Mouse (Mus musculus) embryonic fibroblast, embryonic 13.5 days (primary cell): Measurements from ENCODE around the gene Kif24.

Experiments used
- CTCF ChIP-seq: IDR thresholded peaks from 2 replicates; pipeline ENCODE4 v1.5.1; 2011; ENCODE audit warnings: mild to moderate bottlenecking, control low read depth, low read length, moderate library complexity, borderline replicate concordance; ENCODE audit not compliant: insufficient read depth
- POLR2A ChIP-seq: IDR thresholded peaks from 2 replicates; pipeline ENCODE4 v1.6.1; 2011; ENCODE audit warnings: low read depth, mild to moderate bottlenecking, control low read depth, low read length, moderate library complexity

- TF ChIP-seq CTCF (no peak), POLR2A (no peak)
These were observed 66.3 kb downstream of the Kif24 start for GRCm38 (mm10) chr4:41398353-41398752.
